Mouse (Mus musculus): ENCODE measurements around the gene Bglap2.

DNA sequence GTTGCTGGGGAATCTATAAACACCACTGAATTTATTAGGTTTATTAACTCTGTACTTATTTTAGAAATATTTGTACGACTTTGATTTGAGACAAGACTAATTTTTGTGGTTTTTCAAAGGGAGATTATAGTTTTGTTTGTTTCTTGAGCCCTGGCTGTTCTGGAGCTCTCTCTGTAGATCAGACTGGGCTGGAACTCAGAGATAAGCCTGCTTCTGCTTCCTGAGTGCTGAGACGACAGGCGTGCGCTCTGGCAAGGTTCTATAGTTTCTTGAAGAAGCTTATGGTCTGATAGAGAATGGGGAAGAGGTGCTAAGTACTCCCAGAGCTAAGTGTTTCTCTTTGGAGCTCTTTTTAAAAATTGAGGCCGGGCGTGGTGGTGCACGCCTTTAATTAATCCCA lies 40.2 kb downstream of the Bglap2 start:
- TF ChIP-seq CTCF (conservative IDR thresholded peaks at IDR 0.05; ENCODE audit: insufficient read depth, insufficient read length, low read depth, low read length), result no peak
- TF ChIP-seq POLR2A (IDR thresholded peaks at IDR 0.05; ENCODE audit: low read depth, low read length), result no peak
